Mouse (Mus musculus) heart, postnatal 14 days (tissue): ENCODE measurements around the gene 4930467E23Rik. TPM values are rescaled to one million over a fixed set of nuclear protein-coding genes. Genes with fewer than 3 reads are reported as not detected.
A peak's percentile ranks its signal among the peaks of the same experiment; 100 is the strongest.
"Not testable (repeated sequence)": the region's sequence is repeated elsewhere in the genome, so short reads cannot be mapped to it uniquely, and the experiment has no call there.

ENCODE experiments used
- DNase-seq, 2 experiments: peaks; one replicate each; pipeline ENCODE4 v3.0.0; 2021 to 2022
- intact Hi-C: fragments of 180-260 bp; cut with DNase I; formaldehyde crosslinking; loops from one replicate; pipeline ENCODE4 v1.15.1; 2025
- long read RNA-seq, 2 experiments: library from polyadenylated mRNA; stranded (forward); transcript quantifications; one replicate each; pipeline ENCODE4 v2.0.0; 2021
- total RNA-seq, 2 experiments: library from RNA; stranded (reverse); gene quantifications; 2 replicates each; pipeline ENCODE4 v1.2.3; 2021

The 4930467E23Rik gene
- total RNA-seq = under 1 TPM; 0.12 to 0.66 TPM
- long read RNA-seq, experiment 1 = 0 reads
- long read RNA-seq, experiment 2 = 0 reads

- DNase-seq, intact Hi-C loops: not testable (repeated sequence)
These were observed at the start of gene 4930467E23Rik for GRCm38 (mm10) chr8:19729276-19729675. 4930467E23Rik (plus strand) TSS chr8:19729576.

- intact Hi-C loops, DNase-seq: not testable (repeated sequence)
These were observed 47.1 kb upstream of the 4930467E23Rik start for GRCm38 (mm10) chr8:19682311-19682710.

- DNase-seq, intact Hi-C loops: not testable (repeated sequence)
These were observed 43.9 kb upstream of the 4930467E23Rik start for GRCm38 (mm10) chr8:19685476-19685875.

- intact Hi-C loops, DNase-seq: not testable (repeated sequence)
These were observed 40.4 kb upstream of the 4930467E23Rik start for GRCm38 (mm10) chr8:19688802-19689525.

- intact Hi-C loops, DNase-seq: not testable (repeated sequence)
These were observed 39.6 kb upstream of the 4930467E23Rik start for GRCm38 (mm10) chr8:19689745-19690144.

GRCm38 (mm10) chr8:19691421-19691820 lies 38.0 kb upstream of the 4930467E23Rik start:
- DNase-seq, intact Hi-C loops: not testable (repeated sequence)

- intact Hi-C loops, DNase-seq: not testable (repeated sequence)
These were observed 31.8 kb upstream of the 4930467E23Rik start for GRCm38 (mm10) chr8:19697497-19698077.

GRCm38 (mm10) chr8:19698123-19698522 lies 31.3 kb upstream of the 4930467E23Rik start:
- DNase-seq, intact Hi-C loops: not testable (repeated sequence)

GRCm38 (mm10) chr8:19698722-19699121 lies 30.7 kb upstream of the 4930467E23Rik start:
- intact Hi-C loops = not testable (repeated sequence)
- DNase-seq = peak; percentile 50 to 60

- intact Hi-C loops, DNase-seq: not testable (repeated sequence)
These were observed 28.1 kb upstream of the 4930467E23Rik start for GRCm38 (mm10) chr8:19701326-19701725.

- DNase-seq, intact Hi-C loops: not testable (repeated sequence)
These were observed 27.1 kb upstream of the 4930467E23Rik start for GRCm38 (mm10) chr8:19702276-19702675.

GRCm38 (mm10) chr8:19702972-19703709 lies 26.2 kb upstream of the 4930467E23Rik start:
- intact Hi-C loops = not testable (repeated sequence)
- peak; percentile 77 to 88 for DNase-seq

GRCm38 (mm10) chr8:19703906-19704305 lies 25.5 kb upstream of the 4930467E23Rik start:
- DNase-seq, intact Hi-C loops: not testable (repeated sequence)

GRCm38 (mm10) chr8:19704441-19705215 lies 24.7 kb upstream of the 4930467E23Rik start:
- intact Hi-C loops = not testable (repeated sequence)
- peak in 1 of 2 experiments; percentile 39 for DNase-seq

- DNase-seq, intact Hi-C loops: not testable (repeated sequence)
These were observed 24.2 kb upstream of the 4930467E23Rik start for GRCm38 (mm10) chr8:19705216-19705600.

- DNase-seq, intact Hi-C loops: not testable (repeated sequence)
These were observed 23.2 kb upstream of the 4930467E23Rik start for GRCm38 (mm10) chr8:19706101-19706725.

- intact Hi-C loops = not testable (repeated sequence)
- peak; percentile 75 to 85 for DNase-seq
These were observed 22.2 kb upstream of the 4930467E23Rik start for GRCm38 (mm10) chr8:19706918-19707760.

GRCm38 (mm10) chr8:19707761-19708443 lies 21.5 kb upstream of the 4930467E23Rik start:
- intact Hi-C loops, DNase-seq: not testable (repeated sequence)
